Mouse (Mus musculus): ENCODE results near the gene Aqp8.

Gene Aqp8

DNA sequence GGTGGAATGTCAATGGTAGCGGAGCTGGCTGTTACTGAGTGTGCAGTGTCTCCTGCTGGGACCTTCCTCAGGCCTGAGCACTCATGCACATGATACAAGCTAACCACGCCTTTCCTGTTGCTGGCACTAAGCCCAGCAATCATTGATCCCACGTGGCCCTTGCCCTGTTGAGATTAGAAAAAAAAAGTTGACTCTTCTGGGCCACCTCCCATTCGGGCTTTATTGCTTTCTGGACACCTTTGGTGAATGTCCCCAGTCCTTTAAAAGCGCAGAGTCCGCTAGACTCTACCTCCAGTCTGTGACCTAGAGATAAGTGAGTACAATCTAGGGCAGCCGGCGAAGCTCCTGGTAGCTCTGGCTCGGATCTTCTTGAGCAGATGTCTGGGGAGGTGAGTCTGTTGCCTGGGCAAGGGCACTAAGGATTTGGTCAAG, at the start of gene Aqp8:
Gene Aqp8 (plus strand): TSS at position 222 of the 432 bp plus-strand sequence.
- in situ Hi-C loops (cut with MboI, MseI), result loop anchor here (5.0 to 10.0 kb wide), 2 partner anchors 397 to 430 kb away; no protein-coding TSS in a partner anchor

DNA sequence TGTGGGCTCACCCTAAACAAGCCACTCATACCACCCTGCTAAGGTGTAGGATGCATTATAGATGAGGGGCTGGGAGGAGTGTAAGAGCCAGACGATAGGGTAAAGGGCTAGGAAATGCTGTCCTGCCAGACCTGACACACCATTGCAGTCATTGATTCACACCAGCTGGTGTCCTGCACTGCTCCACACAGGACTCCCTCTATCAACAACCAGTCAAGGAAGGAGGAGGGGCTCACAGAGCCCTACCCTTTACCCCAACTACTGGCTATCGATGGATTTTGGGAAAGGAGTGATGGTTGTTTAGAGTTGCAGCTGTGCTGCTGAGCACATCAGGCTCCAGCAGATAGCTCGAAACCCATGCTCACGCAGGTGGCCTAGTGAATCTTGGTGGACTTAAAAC, 45.3 kb upstream of the Aqp8 start:
- in situ Hi-C loops (cut with MboI, MseI), result no loop called here

DNA sequence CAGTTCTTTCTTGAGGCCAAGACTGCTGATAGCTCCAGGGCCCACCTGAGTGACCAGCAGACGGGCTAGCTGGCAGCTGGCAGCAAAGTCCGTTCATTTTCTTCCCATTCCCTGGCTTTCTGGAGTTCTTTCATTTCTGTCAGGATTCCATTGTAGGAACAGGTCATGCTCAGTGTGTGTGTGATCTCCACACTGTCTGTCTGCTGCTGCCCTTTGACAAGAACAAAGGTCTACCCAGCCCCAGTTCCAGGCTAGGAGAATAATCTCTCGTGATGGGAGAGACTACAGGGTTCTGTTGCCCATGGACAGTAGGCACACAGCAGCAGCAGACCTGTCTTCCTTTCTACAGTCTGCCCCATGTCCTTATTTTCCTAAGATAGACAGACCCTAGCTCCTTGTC, 44.4 kb upstream of the Aqp8 start:
- in situ Hi-C loops (cut with MboI, MseI), result no loop called here

DNA sequence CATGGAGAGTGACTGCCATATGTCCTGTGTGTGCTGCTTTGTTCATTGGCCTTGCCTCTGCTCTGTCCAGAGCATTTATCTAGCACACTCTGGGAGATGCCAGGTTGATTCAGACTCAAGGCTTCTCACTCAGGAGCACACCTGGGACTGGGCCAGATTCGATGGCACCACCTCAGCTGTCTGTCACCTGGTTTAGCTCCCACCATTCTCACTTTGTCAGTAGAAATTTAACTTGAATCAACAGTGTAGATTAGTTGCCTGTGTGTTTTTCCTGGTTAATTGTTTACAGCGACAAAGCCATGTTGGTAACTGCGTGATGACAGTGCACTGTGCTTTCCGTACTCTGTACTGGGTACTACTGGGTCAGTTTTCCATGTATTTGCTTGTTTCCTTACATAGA, 42.1 kb upstream of the Aqp8 start:
- in situ Hi-C loops (cut with MboI, MseI), result no loop called here

DNA sequence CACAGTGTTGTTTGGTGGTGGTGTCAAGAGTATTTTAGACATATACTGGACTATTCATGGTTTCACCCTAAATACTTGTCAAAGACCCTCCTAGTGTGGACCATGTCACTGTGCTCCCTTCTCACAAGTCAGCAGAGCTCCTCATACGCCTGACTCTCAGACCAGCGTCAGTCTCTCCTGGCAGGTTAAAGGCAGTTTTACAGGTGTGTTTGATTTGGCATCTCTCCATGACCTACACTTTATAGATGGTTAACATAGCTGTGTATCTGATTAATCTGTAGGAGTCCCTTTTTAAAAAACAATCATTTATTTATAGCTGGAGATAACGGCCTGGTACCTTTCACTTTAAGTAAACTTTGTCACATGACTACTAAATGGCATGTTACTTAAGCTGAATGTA, 40.1 kb upstream of the Aqp8 start:
- in situ Hi-C loops (cut with MboI, MseI), result no loop called here

DNA sequence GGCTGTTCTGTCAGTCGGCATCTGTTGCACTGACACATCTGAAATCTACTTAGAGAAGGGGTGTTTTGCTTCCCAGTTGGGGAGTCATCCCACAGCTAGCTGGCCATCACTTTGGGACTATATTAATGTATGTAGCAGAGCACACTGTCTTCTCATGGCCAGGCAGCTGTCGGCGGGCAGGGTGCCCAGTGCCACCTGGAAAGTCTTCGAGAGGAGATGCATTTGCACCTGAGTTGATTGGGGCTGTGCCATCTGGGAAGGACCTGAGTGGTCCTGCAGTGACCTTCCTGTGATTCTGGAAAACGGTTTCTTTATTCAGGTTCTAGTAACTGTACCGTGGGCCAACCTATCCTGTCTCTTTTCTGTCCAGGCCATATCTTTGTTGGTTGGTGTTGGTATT, 37.8 kb upstream of the Aqp8 start:
- in situ Hi-C loops (cut with MboI, MseI), result no loop called here

DNA sequence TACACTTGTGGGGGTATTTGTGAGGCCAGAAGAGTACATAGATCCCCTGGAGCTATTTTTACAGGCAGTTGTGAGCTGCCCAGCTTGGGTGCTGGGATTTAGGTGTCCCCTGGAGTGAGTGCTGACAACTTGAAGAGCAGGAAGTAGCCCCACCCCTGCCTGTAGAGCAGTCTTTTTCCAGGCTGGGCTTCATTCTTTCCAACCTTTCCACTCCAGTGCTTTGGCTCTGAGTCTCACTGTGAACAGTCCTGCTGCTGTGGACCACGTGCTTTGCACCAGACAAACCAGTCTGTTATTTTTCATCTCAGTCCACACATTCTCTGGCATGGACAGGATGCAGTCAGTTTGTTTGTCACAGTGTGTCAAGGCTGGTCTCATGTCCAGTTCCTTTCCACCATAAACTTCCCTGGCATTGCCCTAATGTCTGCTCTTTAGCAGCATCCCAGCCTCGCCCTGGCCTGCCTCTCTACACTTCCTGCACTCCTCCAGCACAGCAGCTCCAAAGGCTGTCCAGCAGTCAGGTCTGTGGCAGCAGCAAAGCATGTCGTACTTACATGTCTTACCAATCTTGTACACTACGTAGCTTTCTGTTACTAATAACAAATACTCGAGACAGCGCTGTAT, 36.8 kb upstream of the Aqp8 start:
- in situ Hi-C loops (cut with MboI, MseI), result no loop called here

DNA sequence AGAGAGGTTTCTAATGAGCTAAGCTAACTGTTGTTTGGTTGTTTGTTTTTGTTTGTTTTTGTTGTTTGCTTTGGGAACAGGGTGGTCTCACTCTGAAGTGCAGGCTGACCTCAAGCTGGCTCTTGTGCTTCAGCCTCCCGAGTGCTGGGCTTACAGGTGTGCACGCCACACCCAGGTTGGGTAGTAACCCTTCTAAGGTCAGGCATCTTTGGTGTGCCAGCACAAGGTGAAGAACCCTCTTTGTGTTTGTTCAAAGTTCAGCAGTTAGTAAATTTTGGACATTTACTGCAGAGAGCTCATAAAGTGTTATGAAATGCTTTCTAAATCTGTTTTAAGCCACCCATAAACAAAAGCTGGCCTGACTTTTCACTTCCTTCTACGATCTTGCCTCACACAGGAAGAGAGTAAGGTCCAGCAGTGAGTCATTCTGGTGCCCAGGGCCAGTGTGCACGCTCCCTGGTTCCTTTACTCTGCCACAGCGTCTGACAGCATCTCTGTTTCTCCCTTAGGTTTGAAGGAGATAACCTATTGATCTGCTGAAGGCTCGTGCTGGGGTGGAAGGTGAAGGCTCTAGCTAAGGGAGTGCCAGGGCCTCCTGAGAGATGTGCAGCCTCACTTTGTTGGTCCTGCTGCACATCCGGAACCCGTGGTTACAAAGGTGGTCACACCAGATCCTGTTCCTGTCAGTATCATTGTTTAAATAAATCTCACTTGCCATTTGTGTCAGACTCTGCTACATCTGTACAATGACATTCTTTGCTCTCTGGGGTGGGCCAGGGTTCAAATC, 32.3 kb upstream of the Aqp8 start:
- in situ Hi-C loops (cut with MboI, MseI), result no loop called here

DNA sequence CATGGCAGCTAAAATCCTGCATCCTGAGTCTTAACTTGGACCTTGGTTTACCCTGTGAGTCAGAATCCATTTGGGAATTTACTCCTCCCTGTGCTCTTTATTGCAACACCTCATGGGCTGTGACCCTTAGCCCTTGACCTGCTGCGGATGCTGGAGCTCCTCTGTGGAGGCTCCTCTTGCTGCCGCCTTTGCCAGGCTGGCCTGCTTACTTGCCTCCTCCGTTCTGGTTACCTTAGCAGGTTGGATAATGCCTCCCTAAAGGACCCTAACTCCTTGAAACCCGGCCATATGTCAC, 31.7 kb upstream of the Aqp8 start:
- in situ Hi-C loops (cut with MboI, MseI), result no loop called here

DNA sequence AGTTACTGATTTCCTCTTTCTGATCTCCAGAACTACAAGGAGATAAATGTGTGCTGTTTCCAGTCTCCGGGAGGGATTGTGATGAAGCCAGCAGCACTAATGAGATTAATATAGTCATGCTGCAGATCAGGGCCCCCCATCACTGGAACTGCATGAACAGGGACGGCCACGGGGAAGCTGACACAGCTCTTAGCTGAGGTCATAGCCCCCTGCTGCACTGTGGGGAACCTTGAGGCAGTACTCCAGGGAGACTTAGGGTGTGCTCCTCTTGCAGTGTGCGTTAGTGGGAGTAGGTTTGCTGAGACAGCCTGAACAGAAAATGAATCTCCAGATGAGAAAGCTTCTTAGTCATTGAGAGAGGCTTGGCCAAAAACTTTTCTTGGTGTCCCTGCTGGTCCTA, 30.9 kb upstream of the Aqp8 start:
- in situ Hi-C loops (cut with MboI, MseI), result no loop called here

DNA sequence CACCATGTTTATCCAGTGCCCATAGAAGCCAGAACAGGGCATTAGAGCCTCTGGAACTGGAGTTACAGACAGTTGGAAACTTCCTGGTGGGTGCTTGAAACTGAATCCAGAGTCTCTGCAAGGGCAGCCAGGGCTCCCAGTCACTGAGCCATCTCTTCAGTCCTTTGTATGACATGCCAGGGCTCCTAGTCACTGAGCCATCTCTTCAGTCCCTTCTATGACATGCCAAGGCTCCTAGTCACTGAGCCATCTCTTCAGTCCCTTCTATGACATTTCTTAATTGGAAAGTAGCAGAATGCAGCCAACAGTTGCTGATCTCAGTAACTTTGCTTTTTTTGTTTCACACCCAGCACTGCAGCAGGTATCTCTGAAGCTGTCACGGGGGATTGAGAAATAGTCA, 20.0 kb upstream of the Aqp8 start:
- in situ Hi-C loops (cut with MboI, MseI), result no loop called here

DNA sequence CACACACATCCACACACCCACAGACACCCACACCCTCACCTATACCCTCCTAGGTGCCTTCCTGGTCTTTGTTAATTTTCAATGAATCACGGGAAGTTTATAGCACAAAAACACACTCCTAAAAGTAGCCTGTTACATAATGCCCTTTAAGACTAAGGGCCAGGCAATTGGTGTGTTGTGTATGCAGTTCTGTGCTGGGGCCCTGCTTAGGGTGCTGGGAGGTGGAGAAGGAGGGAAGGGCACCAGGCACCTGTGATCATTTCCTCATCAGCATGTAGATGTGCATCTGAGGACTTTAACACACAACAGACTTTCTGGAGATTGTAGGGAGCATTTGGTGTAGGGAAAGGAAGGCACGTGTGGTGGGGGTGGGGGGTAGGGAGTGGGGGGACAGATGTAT, 13.3 kb upstream of the Aqp8 start:
- in situ Hi-C loops (cut with MboI, MseI), result no loop called here

DNA sequence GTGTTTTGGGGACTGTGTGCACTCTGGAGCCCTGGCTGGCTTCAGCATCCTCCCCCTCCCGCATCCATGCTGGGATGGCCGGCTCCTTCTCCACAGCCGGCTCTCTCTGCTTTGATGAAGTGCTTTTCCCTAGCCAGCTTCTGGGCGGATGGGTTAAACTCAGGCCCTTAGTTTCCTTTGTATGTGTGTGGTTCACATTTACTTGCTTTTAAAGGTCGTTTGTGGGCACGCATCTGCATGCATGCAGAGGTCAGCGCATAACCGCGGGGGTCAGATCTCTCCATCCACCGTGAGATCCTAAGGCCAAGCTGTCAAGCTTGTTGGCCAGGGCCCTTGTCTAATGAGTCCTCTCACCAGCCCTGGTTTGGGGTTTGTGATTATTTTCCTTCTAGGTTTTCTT, 12.4 kb upstream of the Aqp8 start:
- in situ Hi-C loops (cut with MboI, MseI), result no loop called here

DNA sequence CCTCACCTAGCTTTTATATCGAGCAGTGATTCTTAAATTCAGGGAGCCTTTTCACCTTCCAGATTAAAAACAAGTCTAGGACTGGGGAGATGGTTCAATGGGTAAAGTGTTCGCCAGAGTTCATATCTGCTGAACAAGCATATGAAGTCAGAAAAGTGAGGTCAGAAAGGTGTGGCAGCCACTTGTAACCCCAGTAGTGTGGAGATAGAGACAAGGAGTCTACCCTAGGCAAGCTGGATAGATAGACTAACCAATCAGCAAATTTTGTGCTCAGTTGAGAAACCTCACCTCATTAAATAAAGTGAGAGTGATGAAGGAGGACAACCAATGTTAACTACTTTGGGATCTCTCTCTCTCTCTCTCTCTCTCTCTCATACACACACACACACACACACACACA, 11.6 kb upstream of the Aqp8 start:
- in situ Hi-C loops (cut with MboI, MseI), result no loop called here

DNA sequence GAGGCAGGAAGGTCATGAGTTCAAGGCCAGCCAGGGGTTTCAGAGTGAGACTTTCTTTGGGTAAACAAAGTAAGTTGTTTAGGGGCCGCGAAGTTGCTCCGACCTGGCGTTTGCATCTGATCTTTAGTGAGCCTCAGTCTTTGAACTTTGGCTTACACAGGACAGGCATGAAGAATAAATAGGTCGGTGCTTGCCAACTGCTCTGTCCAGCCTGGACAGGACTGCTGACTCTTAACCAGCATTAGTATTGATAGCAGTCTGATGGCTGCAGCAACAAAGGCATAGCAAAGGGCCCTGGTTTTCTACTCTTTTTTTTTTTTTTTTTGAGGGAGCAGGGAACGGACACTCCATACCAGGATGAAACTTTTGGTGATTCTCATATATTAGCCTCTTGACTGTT, 9.5 kb upstream of the Aqp8 start:
- in situ Hi-C loops (cut with MboI, MseI), result no loop called here

DNA sequence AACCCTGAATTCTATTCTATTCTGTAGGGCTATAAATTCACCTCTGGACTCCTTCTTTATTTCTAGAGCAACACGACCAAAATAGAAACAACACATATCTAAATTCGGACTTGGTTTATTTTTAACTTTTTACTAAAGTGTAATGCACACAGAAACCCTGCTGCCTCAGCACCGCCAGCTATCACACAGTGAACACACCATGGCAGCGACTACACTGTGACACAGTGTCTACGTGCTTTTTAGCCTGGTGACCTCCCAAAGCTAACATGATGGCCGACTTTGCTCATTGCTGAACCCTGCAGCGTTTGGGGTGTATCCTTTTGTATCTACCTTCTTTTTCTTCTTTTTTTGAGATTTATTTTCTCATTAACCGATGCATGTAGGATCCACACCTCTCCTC, 9.0 kb upstream of the Aqp8 start:
- in situ Hi-C loops (cut with MboI, MseI), result no loop called here

DNA sequence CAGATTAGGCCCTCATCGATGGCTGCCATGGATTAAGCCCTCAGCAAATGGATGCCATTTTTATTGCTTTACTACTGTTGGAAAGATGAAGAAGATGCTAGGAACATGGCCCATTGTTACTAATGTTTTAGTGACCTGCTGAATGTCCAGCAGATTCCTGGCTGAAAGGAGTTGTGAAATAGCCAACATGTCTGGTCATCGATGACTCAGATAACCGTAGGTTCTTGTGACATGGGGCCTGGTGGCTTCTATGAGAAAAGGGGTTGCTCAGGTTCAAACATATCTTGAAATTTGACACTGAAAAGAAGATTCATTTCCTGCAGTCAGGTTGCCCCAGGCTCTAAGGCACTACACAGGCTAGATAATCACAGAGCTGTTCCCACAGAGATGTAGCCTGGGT, 7.0 kb upstream of the Aqp8 start:
- in situ Hi-C loops (cut with MboI, MseI), result no loop called here

DNA sequence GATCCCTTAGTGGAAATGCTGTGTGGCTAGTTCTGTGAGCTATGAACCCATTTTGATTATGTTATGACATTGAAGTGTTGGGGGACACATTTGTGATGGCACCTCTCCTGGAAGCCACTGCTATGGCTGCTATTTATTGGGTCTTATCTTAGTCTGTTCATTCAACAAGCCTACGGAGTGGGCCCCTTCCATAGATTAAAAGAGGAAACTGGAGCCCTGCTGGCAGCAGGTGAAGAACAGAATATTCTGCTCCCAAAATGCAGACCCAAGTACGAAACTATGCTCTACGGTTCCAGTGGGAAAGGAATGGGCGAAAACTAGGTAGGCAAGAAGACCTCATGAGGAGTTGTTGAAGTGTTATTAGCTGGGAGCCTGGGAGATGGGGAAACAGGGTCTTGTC, 3.8 kb upstream of the Aqp8 start:
- in situ Hi-C loops (cut with MboI, MseI), result no loop called here

DNA sequence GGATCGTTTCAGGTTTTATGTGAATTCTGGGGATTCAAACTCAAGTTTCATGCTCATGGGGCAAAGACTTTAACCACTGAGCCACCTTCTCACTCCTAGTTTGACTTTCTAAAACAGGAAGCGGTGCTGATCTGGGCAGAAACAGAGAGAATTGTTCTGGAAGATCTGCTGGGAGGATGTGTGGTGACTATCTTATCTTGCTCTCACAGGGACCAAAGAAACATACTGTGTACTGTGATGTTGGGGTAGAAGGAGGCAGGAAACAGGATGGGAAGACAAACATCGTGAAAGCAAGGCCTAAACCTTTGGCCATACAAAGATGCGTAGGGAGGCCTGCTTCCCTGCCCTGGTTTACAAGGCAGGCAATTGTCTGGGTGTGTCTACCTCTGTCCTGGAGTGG, 2.8 kb upstream of the Aqp8 start:
- in situ Hi-C loops (cut with MboI, MseI), result no loop called here

DNA sequence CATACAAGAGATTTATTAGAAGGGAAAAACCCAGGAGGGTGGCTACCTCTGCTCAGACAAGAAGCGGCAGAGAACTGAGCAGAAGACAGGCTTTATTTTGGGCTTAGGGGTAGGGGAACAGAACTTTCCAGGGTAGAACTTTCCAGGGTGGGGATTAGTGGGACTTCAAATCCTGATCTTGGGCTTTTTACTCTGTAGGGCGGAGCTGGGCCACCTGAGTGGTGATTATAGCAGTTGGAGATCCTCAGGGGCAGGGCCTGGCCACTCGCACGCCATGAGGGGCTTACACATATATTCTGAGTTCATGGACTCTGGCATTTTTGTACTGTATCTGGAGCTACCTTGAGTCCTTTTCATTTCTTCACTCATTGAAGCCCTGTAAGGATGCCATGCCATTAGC, 775 bp upstream of the Aqp8 start:
- in situ Hi-C loops (cut with MboI, MseI), result loop anchor here (5.0 to 10.0 kb wide), 2 partner anchors 397 to 429 kb away; no protein-coding TSS in a partner anchor

DNA sequence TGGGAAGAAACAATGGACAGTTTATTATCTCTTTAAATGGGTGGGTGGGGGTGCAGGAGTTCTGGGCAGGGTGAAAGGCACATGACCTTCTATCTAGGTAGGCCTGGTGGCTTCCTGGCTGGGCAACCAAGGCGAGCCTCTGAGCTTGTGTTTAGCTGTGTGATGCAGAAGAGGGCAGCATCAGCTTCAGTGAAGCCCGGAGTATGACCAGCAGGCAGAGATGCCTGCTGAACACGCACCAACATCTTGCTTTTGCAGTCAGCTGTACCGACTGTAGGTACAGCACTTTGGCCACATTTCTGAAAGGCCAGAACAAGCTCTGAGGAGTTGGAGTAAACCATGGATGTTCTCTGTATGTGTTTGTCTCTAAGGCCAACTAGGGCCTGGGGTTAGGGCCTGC, 1.5 kb downstream of the Aqp8 start:
- in situ Hi-C loops (cut with MboI, MseI), result loop anchor here (5.0 to 10.0 kb wide), 2 partner anchors 399 to 431 kb away; no protein-coding TSS in a partner anchor

DNA sequence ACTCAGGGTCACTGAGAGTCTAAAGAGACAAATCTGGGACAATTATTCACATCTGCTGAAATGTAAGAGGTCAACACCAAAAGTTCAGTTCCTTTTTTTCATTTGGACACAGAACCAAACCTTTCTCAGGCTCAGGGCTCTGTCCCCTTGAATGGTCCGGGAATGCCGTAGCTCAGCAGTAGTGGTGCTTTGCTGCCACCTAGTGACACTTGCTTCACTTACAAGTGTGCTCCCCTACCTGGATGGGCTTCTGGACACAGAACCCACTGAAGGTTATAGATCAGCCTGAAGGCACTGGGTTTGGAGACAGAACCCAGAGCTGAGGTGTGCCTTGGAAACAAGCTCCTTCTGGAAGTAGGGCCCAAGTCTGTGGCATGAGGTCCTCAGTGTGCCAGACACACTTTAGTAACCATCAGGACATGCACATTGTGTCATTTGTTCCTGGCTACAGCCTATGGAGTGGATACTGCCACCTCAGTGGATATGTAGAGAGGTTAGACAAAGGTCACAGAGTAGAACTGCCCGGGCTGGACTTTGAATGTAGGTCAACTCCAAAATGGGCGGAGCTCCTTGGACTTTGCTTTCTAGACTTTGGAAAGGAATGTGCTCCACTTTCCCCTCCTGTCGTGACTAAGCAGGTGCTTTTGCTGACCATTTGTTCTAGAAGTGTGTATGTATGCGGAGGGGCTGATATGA, 3.7 kb downstream of the Aqp8 start:
- in situ Hi-C loops (cut with MboI, MseI), result loop anchor here (5.0 to 10.0 kb wide), 2 partner anchors 259 to 401 kb away; no protein-coding TSS in a partner anchor

DNA sequence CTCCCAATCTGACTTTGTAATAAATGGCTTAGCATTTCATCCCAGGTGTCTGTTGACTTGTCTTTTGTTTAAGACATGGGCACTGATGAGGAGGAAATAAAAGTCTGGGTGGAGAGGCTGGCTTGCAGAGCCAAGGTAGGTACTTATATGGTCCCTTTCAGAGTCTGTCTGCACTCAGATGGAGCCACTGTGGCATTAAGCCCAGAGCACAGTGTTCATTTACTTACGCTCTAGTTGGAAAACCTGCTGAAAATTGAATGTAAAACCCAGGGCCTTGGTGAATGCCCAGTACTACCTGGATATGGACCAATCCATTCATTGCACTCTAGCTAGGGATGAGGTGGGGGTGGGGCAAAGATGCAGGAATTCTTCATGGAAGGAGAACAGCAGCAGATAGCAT, 5.9 kb downstream of the Aqp8 start:
- in situ Hi-C loops (cut with MboI, MseI), result loop anchor here (5.0 to 10.0 kb wide), 2 partner anchors 261 to 403 kb away; no protein-coding TSS in a partner anchor
